19 mouse cellular contexts compared by ENCODE assay signal in genomic region chr3:138311015-138311414, GRCm38 (mm10). TPM values are rescaled to one million over a fixed set of nuclear protein-coding genes. Genes with fewer than 3 reads are reported as not detected.
DNase-seq lines count a peak whose midpoint lies in the region; ATAC-seq and TF ChIP-seq lines count a peak whose summit lies in the region.
"Had no signal": no experiment of that assay in that cellular context is flagged by ENCODE, and none has a peak within 500 bp of the region (broad histone marks: within the 10 kb centered on the region; RNA-seq: fewer than 3 reads in every experiment).

No protein-coding gene starts in this region.

- H3K9me3 ChIP-seq in kidney, embryonic 16.5 days (ENCODE audit: low read length), result no peaks in the 10 kb centered on the region
- no peaks in the 10 kb centered on the region for H3K9me3 ChIP-seq in stomach, postnatal 0 days (ENCODE audit: control insufficient read depth, low read length)
- H3K9me3 ChIP-seq: embryonic facial prominence, embryonic 12.5 days; hindbrain, embryonic 13.5 days; midbrain, embryonic 12.5 days had no signal

- DNase-seq in adrenal gland, postnatal 25 days, result peak; percentile 11
- no peak for DNase-seq in adrenal gland, postnatal 10 days
- DNase-seq in kidney, postnatal 10 days, result peak; percentile 26
- DNase-seq in thymus, postnatal 4 days, result peak; percentile 17
- DNase-seq in thymus, postnatal 0 days (ENCODE audit: low spot score), result no peak
- DNase-seq in stomach, postnatal 0 days (ENCODE audit: low spot score), result no peak
- DNase-seq in thymus, postnatal 10 days (ENCODE audit: low spot score in 2 of 2), result no peak
- DNase-seq: adrenal gland, postnatal 14 days; cerebellum, postnatal 25 days; lung, postnatal 14 days; spleen, adult 18-20 months had no signal

- peak; percentile 65 for TF ChIP-seq CTCF in stomach, postnatal 0 days (IDR thresholded peaks at IDR 0.05; ENCODE audit: low read depth)

- WGBS in kidney, embryonic 16.5 days, result 93% methylated on average over 6 of the region's 6 CpGs
- WGBS in stomach, postnatal 0 days, result 87% methylated on average over 6 of the region's 6 CpGs

- no peak overlapping the region for H3K27ac ChIP-seq in kidney, embryonic 16.5 days (ENCODE audit: low read length)
- H3K27ac ChIP-seq in stomach, postnatal 0 days (replicated peaks), result peak overlapping the region; percentile 19; the same call in 1 of the 2 replicates
- H3K27ac ChIP-seq: embryonic facial prominence, embryonic 12.5 days; hindbrain, embryonic 13.5 days; midbrain, embryonic 12.5 days had no signal

- peaks cover 5% of the 10 kb centered on the region for H3K4me1 ChIP-seq in kidney, embryonic 16.5 days (ENCODE audit: insufficient read depth, low read length)
- no peaks in the 10 kb centered on the region for H3K4me1 ChIP-seq in stomach, postnatal 0 days (replicated peaks; ENCODE audit: control insufficient read depth, insufficient read depth)
- H3K4me1 ChIP-seq: midbrain, embryonic 12.5 days had no signal

- no peak for ATAC-seq in kidney, embryonic 16.5 days (ENCODE audit: low FRiP score, low TSS enrichment)
- ATAC-seq in stomach, postnatal 0 days (ENCODE audit: low FRiP score, low TSS enrichment), result no peak

- no peaks in the 10 kb centered on the region for H3K36me3 ChIP-seq in kidney, embryonic 16.5 days (ENCODE audit: insufficient read depth, low read length)
- no peaks in the 10 kb centered on the region for H3K36me3 ChIP-seq in stomach, postnatal 0 days (ENCODE audit: control insufficient read depth, insufficient read depth, low read length)
- H3K36me3 ChIP-seq: embryonic facial prominence, embryonic 12.5 days; hindbrain, embryonic 13.5 days; midbrain, embryonic 12.5 days had no signal

- H3K4me2 ChIP-seq in kidney, embryonic 16.5 days (replicated peaks; ENCODE audit: low read depth, low read length), result no peak overlapping the region
- no peak overlapping the region for H3K4me2 ChIP-seq in stomach, postnatal 0 days (replicated peaks; ENCODE audit: low read depth)
- H3K4me2 ChIP-seq: embryonic facial prominence, embryonic 12.5 days; hindbrain, embryonic 13.5 days; midbrain, embryonic 12.5 days had no signal

- no peak overlapping the region for H3K9ac ChIP-seq in kidney, embryonic 16.5 days (replicated peaks; ENCODE audit: low read length)
- H3K9ac ChIP-seq in stomach, postnatal 0 days (ENCODE audit: low read length), result no peak overlapping the region
- H3K9ac ChIP-seq: embryonic facial prominence, embryonic 12.5 days; hindbrain, embryonic 13.5 days; midbrain, embryonic 12.5 days had no signal

- H3K4me3 ChIP-seq in kidney, embryonic 16.5 days (ENCODE audit: low read length), result no peak overlapping the region
- no peak overlapping the region for H3K4me3 ChIP-seq in stomach, postnatal 0 days (ENCODE audit: low read depth, low read length)
- H3K4me3 ChIP-seq: embryonic facial prominence, embryonic 12.5 days; hindbrain, embryonic 13.5 days; midbrain, embryonic 12.5 days had no signal

- no peak for TF ChIP-seq EP300 in stomach, postnatal 0 days (optimal IDR thresholded peaks at IDR 0.05)

- no peaks in the 10 kb centered on the region for H3K27me3 ChIP-seq in kidney, embryonic 16.5 days (ENCODE audit: insufficient read depth, low read length)
- no peaks in the 10 kb centered on the region for H3K27me3 ChIP-seq in stomach, postnatal 0 days (ENCODE audit: control insufficient read depth, insufficient read depth, low read length)
- H3K27me3 ChIP-seq: embryonic facial prominence, embryonic 12.5 days; hindbrain, embryonic 13.5 days; midbrain, embryonic 12.5 days had no signal

RNA-seq across cellular contexts. Expression of gene Adh6a, which starts 2.1 kb away (rescaled TPM):
- total RNA-seq in adrenal gland, postnatal 25 days (2021), result not detected in 2 replicates
- under 1 TPM in 1 of 2 experiments, not detected in 1; 0.21 TPM for total RNA-seq in adrenal gland, postnatal 10 days (2021)
- polyA plus RNA-seq in kidney, embryonic 16.5 days (2015; fragmentation: Nextera tagmentation; extraction: Ambion mirVana), result 0.17 TPM in 1 of 2 replicates, not detected in the other
- polyA plus RNA-seq in thymus, postnatal 0 days (2015; fragmentation: Nextera tagmentation; extraction: Ambion mirVana), result 0.40 and 0.46 TPM in 2 replicates
- polyA plus RNA-seq in stomach, postnatal 0 days (2015; fragmentation: Nextera tagmentation; extraction: Ambion mirVana), result 32.6 and 47.0 TPM in 2 replicates
- total RNA-seq: adrenal gland, postnatal 14 days; layer of hippocampus, postnatal 25 days had no signal
- polyA plus RNA-seq: embryonic facial prominence, embryonic 12.5 days; forebrain, embryonic 11.5 days; heart, embryonic 14.5 days; hindbrain, embryonic 13.5 days; limb, embryonic 11.5 days; midbrain, embryonic 12.5 days had no signal

RNA-seq across cellular contexts. Expression of gene Adh6b, which starts 30.6 kb away (rescaled TPM):
- total RNA-seq in adrenal gland, postnatal 25 days (2021), result not detected in 2 replicates
- total RNA-seq in adrenal gland, postnatal 10 days (2021), result 1 to 10 TPM; 1.1 to 1.2 TPM
- polyA plus RNA-seq in kidney, embryonic 16.5 days (2015; fragmentation: Nextera tagmentation; extraction: Ambion mirVana), result 0.29 and 0.71 TPM in 2 replicates
- polyA plus RNA-seq in thymus, postnatal 0 days (2015; fragmentation: Nextera tagmentation; extraction: Ambion mirVana), result 0.14 and 0.36 TPM in 2 replicates
- polyA plus RNA-seq in stomach, postnatal 0 days (2015; fragmentation: Nextera tagmentation; extraction: Ambion mirVana), result 0.74 and 0.79 TPM in 2 replicates
- total RNA-seq: layer of hippocampus, postnatal 25 days had no signal

RNA-seq across cellular contexts. Expression of gene Adh1, which starts 50.2 kb away (rescaled TPM):
- total RNA-seq in adrenal gland, postnatal 25 days (2021), result 7,275 and 7,287 TPM in 2 replicates
- total RNA-seq in adrenal gland, postnatal 10 days (2021), result 1,000 to 10,000 TPM; 2,760 to 3,266 TPM
- polyA plus RNA-seq in kidney, embryonic 16.5 days (2015; fragmentation: Nextera tagmentation; extraction: Ambion mirVana), result 77.6 and 115 TPM in 2 replicates
- 6.9 and 8.0 TPM in 2 replicates for polyA plus RNA-seq in thymus, postnatal 0 days (2015; fragmentation: Nextera tagmentation; extraction: Ambion mirVana)
- polyA plus RNA-seq in stomach, postnatal 0 days (2015; fragmentation: Nextera tagmentation; extraction: Ambion mirVana), result 134 and 155 TPM in 2 replicates

Comparison
In these comparisons a context has a peak if more than half of its experiments do, and no peak if none do; other contexts are left out.
1. DNase-seq: peak in adrenal gland, postnatal 25 days (single experiment), kidney, postnatal 10 days (single experiment) and thymus, postnatal 4 days (single experiment); none in adrenal gland, postnatal 10 days (single experiment), thymus, postnatal 0 days (single experiment), stomach, postnatal 0 days (single experiment) and thymus, postnatal 10 days (0 of 2).
2. RNA of gene Adh6a, which starts 2.1 kb away (polyA plus RNA-seq): 32.6 to 47.0 TPM in stomach, postnatal 0 days; 0.40 to 0.46 TPM in thymus, postnatal 0 days and 0.17 TPM in kidney, embryonic 16.5 days; every median in the first group is over 10 times any median in the second.